Mouse (Mus musculus) MEL (cell line): ENCODE measurements around the gene Krt23. TPM values are rescaled to one million over a fixed set of nuclear protein-coding genes. Genes with fewer than 3 reads are reported as not detected.

Experiments used
- DNase-seq: peaks from one replicate; pipeline ENCODE4 v3.0.0; 2011; ENCODE audit warnings: low read depth, low spot score
- H3K27ac ChIP-seq: 2 replicates; pipeline ENCODE4 v1.5.1; 2012; ENCODE audit warnings: low read depth, mild to moderate bottlenecking, control low read depth, low read length, moderate library complexity; ENCODE audit not compliant: control insufficient read depth
- H3K27me3 ChIP-seq, 2 experiments: fragments of 150-350 bp in 1 of 2; sonication (generic) in 1 of 2; 2 replicates each; pipeline ENCODE4 v1.6.1; 2012; ENCODE audit warnings: low read length in 2 of 2, mild to moderate bottlenecking in 2 of 2, improper control_type of control experiment in 1 of 2, moderate library complexity in 1 of 2; ENCODE audit not compliant: insufficient read depth in 2 of 2, control insufficient read depth in 1 of 2
- H3K36me3 ChIP-seq, 2 experiments: 2 replicates each; pipeline ENCODE4 v1.6.1; 2012 to 2014; ENCODE audit warnings: low read length in 2 of 2, improper control_type of control experiment in 1 of 2, inconsistent platforms in 1 of 2, mild to moderate bottlenecking in 1 of 2; ENCODE audit not compliant: insufficient read depth in 2 of 2, control insufficient read depth in 1 of 2
- H3K4me1 ChIP-seq, 2 experiments: fragments of 150-350 bp in 1 of 2; sonication (generic) in 1 of 2; 2 replicates each; pipeline ENCODE4 v1.6.1; 2012; ENCODE audit warnings: low read length in 2 of 2, improper control_type of control experiment in 1 of 2, mild to moderate bottlenecking in 1 of 2; ENCODE audit not compliant: insufficient read depth in 2 of 2, control insufficient read depth in 1 of 2
- H3K4me3 ChIP-seq, 2 experiments: fragments of 150-350 bp in 1 of 2; sonication (generic) in 1 of 2; 2 replicates each; pipeline ENCODE4 v1.5.1; 2012; ENCODE audit warnings: low read depth in 2 of 2, low read length in 2 of 2, mild to moderate bottlenecking in 2 of 2, moderate library complexity in 2 of 2, control low read depth in 1 of 2, improper control_type of control experiment in 1 of 2; ENCODE audit not compliant: control insufficient read depth in 1 of 2, insufficient read depth in 1 of 2
- H3K79me2 ChIP-seq: 2 replicates; pipeline ENCODE4 v1.6.1; 2012; ENCODE audit warnings: mild to moderate bottlenecking, low read length, moderate library complexity; ENCODE audit not compliant: control insufficient read depth, poor library complexity, insufficient read depth
- H3K9ac ChIP-seq: 2 replicates; pipeline ENCODE4 v1.6.1; 2012; ENCODE audit warnings: low read depth, mild to moderate bottlenecking, control low read depth, low read length, moderate library complexity; ENCODE audit not compliant: control insufficient read depth, poor library complexity, severe bottlenecking
- H3K9me3 ChIP-seq: fragments of 150-350 bp; sonication (generic); replicated peaks from 2 replicates; pipeline ENCODE4 v1.6.1; 2012; ENCODE audit warnings: mild to moderate bottlenecking, low read length, improper control_type of control experiment, moderate library complexity; ENCODE audit not compliant: insufficient read depth
- CHD1 ChIP-seq: IDR thresholded peaks from 2 replicates; pipeline ENCODE4 v1.6.1; 2012; ENCODE audit warnings: low read depth, mild to moderate bottlenecking, inconsistent platforms, low read length, improper control_type of control experiment
- CHD2 ChIP-seq: IDR thresholded peaks from 2 replicates; pipeline ENCODE4 v1.6.1; 2011; ENCODE audit warnings: low read length, improper control_type of control experiment
- E2F4 ChIP-seq: IDR thresholded peaks from 2 replicates; pipeline ENCODE4 v1.6.1; 2011; ENCODE audit warnings: low read depth, low read length, improper control_type of control experiment, borderline replicate concordance
- ELF1 ChIP-seq: IDR thresholded peaks from 2 replicates; pipeline ENCODE4 v1.6.1; 2014; ENCODE audit warnings: low read depth, mild to moderate bottlenecking, inconsistent platforms, low read length, improper control_type of control experiment, moderate library complexity
- ETS1 ChIP-seq: IDR thresholded peaks from 2 replicates; pipeline ENCODE4 v1.6.1; 2012; ENCODE audit warnings: low read depth, mild to moderate bottlenecking, inconsistent platforms, low read length, improper control_type of control experiment, moderate library complexity
- GABPA ChIP-seq: IDR thresholded peaks from 2 replicates; pipeline ENCODE4 v1.6.1; 2012; ENCODE audit warnings: low read depth, mild to moderate bottlenecking, inconsistent platforms, low read length, improper control_type of control experiment, moderate library complexity
- GATA1 ChIP-seq: IDR thresholded peaks from 2 replicates; pipeline ENCODE4 v1.6.1; 2011; ENCODE audit warnings: low read depth, low read length, improper control_type of control experiment
- JUND ChIP-seq: IDR thresholded peaks from 2 replicates; pipeline ENCODE4 v1.6.1; 2011; ENCODE audit warnings: low read depth, mild to moderate bottlenecking, improper control_type of control experiment, low read length
- KAT2A ChIP-seq: conservative IDR thresholded peaks from 2 replicates; pipeline ENCODE4 v1.6.1; 2012; ENCODE audit warnings: low read depth, low read length, improper control_type of control experiment, inconsistent platforms
- MAFK ChIP-seq: IDR thresholded peaks from 2 replicates; pipeline ENCODE4 v1.6.1; 2011; ENCODE audit warnings: low read depth, mild to moderate bottlenecking, low read length, improper control_type of control experiment, borderline replicate concordance
- MAX ChIP-seq: IDR thresholded peaks from 2 replicates; pipeline ENCODE4 v1.6.1; 2011; ENCODE audit warnings: low read length, improper control_type of control experiment
- MEF2A ChIP-seq: IDR thresholded peaks from 2 replicates; pipeline ENCODE4 v1.6.1; 2014; ENCODE audit warnings: low read depth, mild to moderate bottlenecking, inconsistent platforms, low read length, improper control_type of control experiment; ENCODE audit not compliant: poor library complexity, insufficient replicate concordance, severe bottlenecking; ENCODE audit errors: extremely low read depth
- MXI1 ChIP-seq: IDR thresholded peaks from 2 replicates; pipeline ENCODE4 v1.6.1; 2011; ENCODE audit warnings: mild to moderate bottlenecking, low read depth, low read length, improper control_type of control experiment
- MYB ChIP-seq: IDR thresholded peaks from 2 replicates; pipeline ENCODE4 v1.6.1; 2011; ENCODE audit warnings: mild to moderate bottlenecking, low read depth, low read length, improper control_type of control experiment
- POLR2A ChIP-seq, 2 experiments: IDR thresholded peaks; 2 replicates each; pipeline ENCODE4 v1.6.1; 2011 to 2012; ENCODE audit warnings: low read length in 2 of 2, mild to moderate bottlenecking in 2 of 2, control low read depth in 1 of 2, improper control_type of control experiment in 1 of 2, low read depth in 1 of 2, moderate library complexity in 1 of 2; ENCODE audit not compliant: control insufficient read depth in 1 of 2, insufficient read depth in 1 of 2, poor library complexity in 1 of 2
- POLR2AphosphoS2 ChIP-seq: IDR thresholded peaks from 2 replicates; pipeline ENCODE4 v1.6.1; 2011; ENCODE audit warnings: low read length, improper control_type of control experiment
- RAD21 ChIP-seq: IDR thresholded peaks from 2 replicates; pipeline ENCODE4 v1.6.1; 2011; ENCODE audit warnings: mild to moderate bottlenecking, low read depth, low read length, improper control_type of control experiment
- RCOR1 ChIP-seq: IDR thresholded peaks from 2 replicates; pipeline ENCODE4 v1.6.1; 2012; ENCODE audit warnings: low read depth, mild to moderate bottlenecking, inconsistent platforms, low read length, improper control_type of control experiment
- TAL1 ChIP-seq: IDR thresholded peaks from 2 replicates; pipeline ENCODE4 v1.6.1; 2012; ENCODE audit warnings: mild to moderate bottlenecking, inconsistent platforms, low read length, moderate library complexity, mixed read lengths
- TCF12 ChIP-seq: IDR thresholded peaks from 2 replicates; pipeline ENCODE4 v1.6.1; 2014; ENCODE audit warnings: low read depth, mild to moderate bottlenecking, inconsistent platforms, low read length, improper control_type of control experiment, moderate library complexity
- ZMIZ1 ChIP-seq: IDR thresholded peaks from 2 replicates; pipeline ENCODE4 v1.6.1; 2012; ENCODE audit warnings: low read depth, mild to moderate bottlenecking, inconsistent platforms, low read length, improper control_type of control experiment, moderate library complexity
- ZNF384 ChIP-seq: IDR thresholded peaks from 2 replicates; pipeline ENCODE4 v1.6.1; 2012; ENCODE audit warnings: low read depth, mild to moderate bottlenecking, inconsistent platforms, low read length, improper control_type of control experiment
- polyA plus RNA-seq, 2 experiments: library from polyadenylated mRNA; stranded (reverse) in 1 of 2; unstranded in 1 of 2; fragments of >175 nt in 1 of 2; fragments of >200 nt in 1 of 2; gene quantifications; 2 replicates each; pipeline versions ENCODE4 v1.2.1 to v1.2.4; 2012; ENCODE audit warnings: low replicate concordance in 2 of 2, low read depth in 1 of 2; ENCODE audit not compliant: insufficient read length in 2 of 2, insufficient read depth in 1 of 2, missing spikeins in 1 of 2
- total RNA-seq: library from RNA; depleted of rRNA; stranded (reverse); fragments of 300-350 nt; gene quantifications from 2 replicates; pipeline ENCODE4 v1.2.3, GENCODE M21; 2012

The Krt23 gene
- total and polyA plus RNA-seq, 3 experiments, result not detected

- Histone ChIP-seq H3K4me1 (no peaks in the 10 kb centered on the region), H3K4me3 (no peak overlapping the region), H3K27ac (no peak overlapping the region), H3K36me3 (no peaks in the 10 kb centered on the region), H3K9ac (no peak overlapping the region), H3K79me2 (no peaks in the 10 kb centered on the region), H3K27me3 (no peaks in the 10 kb centered on the region), H3K9me3 (no peaks in the 10 kb centered on the region)
- TF ChIP-seq CHD2, result no peak
- TF ChIP-seq ETS1, result no peak
- TF ChIP-seq TAL1, result no peak
- TF ChIP-seq RCOR1, result no peak
- no peak for TF ChIP-seq ZMIZ1
- no peak for TF ChIP-seq CHD1
- TF ChIP-seq MAFK, result no peak
- TF ChIP-seq GABPA, result no peak
- TF ChIP-seq RAD21, result no peak
- no peak for TF ChIP-seq JUND
- no peak for TF ChIP-seq MEF2A
- no peak for TF ChIP-seq ELF1
- no peak for DNase-seq
Measured at GRCm38 (mm10) chr11:99494741-99495140, 1.8 kb upstream of the Krt23 start.

DNA sequence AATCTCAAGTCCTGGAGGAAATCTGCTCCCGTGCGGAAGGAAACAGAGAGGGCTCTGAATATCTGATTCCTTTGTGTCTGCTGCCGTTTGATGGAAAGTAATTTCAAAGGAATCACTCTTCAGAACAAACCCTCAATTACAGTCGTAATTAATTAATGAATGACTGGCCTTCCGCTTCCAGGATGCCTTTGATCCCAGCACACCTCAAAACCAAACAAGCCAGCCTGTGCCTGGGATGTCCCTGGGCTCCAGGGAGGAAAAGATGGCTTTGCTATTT is 575 bp upstream of the Krt23 start:
- H3K27ac ChIP-seq, result no peak overlapping the region
- TF ChIP-seq GATA1 (no peak), RCOR1 (no peak), ZNF384 (no peak), MAFK (no peak), E2F4 (no peak), KAT2A (no peak), RAD21 (no peak)
- no peak overlapping the region for H3K9ac ChIP-seq
- no peak for DNase-seq
- H3K4me3 ChIP-seq, result no peak overlapping the region
- H3K27me3 ChIP-seq, result no peaks in the 10 kb centered on the region
- H3K79me2 ChIP-seq, result no peaks in the 10 kb centered on the region
- H3K36me3 ChIP-seq, result no peaks in the 10 kb centered on the region
- no peaks in the 10 kb centered on the region for H3K4me1 ChIP-seq
- no peaks in the 10 kb centered on the region for H3K9me3 ChIP-seq

GRCm38 (mm10) chr11:99491040-99491439 is 1.9 kb downstream of the Krt23 start:
- DNase-seq, result no peak
- Histone ChIP-seq H3K27me3 (no peaks in the 10 kb centered on the region), H3K4me1 (no peaks in the 10 kb centered on the region), H3K9ac (no peak overlapping the region), H3K9me3 (no peaks in the 10 kb centered on the region), H3K79me2 (no peaks in the 10 kb centered on the region), H3K36me3 (no peaks in the 10 kb centered on the region), H3K4me3 (no peak overlapping the region), H3K27ac (no peak overlapping the region)
- no peak for TF ChIP-seq JUND
- TF ChIP-seq CHD2, result no peak
- no peak for TF ChIP-seq KAT2A
- TF ChIP-seq ZMIZ1, result no peak
- TF ChIP-seq MAX, result no peak
- TF ChIP-seq POLR2A (IDR thresholded peaks at IDR 0.05; ENCODE audit: control insufficient read depth in 1 of 2, insufficient read depth in 1 of 2, low read depth in 1 of 2, low read length in 2 of 2, poor library complexity in 1 of 2), result no peak
- TF ChIP-seq TAL1, result no peak
- no peak for TF ChIP-seq GATA1
- TF ChIP-seq MYB, result no peak
- no peak for TF ChIP-seq MXI1
- no peak for TF ChIP-seq POLR2AphosphoS2
- TF ChIP-seq TCF12, result no peak
